Mouse (Mus musculus): Measurements from ENCODE around the gene Gm37240.

The Gm37240 gene

DNA sequence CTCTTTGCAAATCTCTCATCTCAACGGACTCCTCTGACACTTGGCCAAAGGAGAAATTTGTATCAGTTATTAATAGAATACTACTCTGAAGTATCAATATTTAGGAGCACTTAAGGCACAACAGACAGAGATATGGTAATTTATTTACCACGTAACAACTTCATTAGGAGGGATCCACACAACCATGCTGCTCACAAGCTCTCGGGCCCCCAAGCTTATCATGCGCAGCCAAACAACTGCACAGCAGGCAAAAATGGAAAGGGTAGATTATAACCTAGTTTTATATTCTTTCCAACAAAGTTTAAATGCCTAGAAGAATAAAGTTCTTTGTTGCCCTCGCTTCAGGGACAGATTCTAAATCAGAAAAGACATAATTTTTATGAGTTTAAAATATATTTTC, 207.4 kb downstream of the Gm37240 start:
- DNase-seq (ENCODE audit: low spot score in 2 of 2): no peak

GRCm38 (mm10) chr3:85679312-85679933, 207.9 kb downstream of the Gm37240 start:
- no peak for DNase-seq (ENCODE audit: low spot score in 2 of 2)

GRCm38 (mm10) chr3:85677952-85678351, 209.4 kb downstream of the Gm37240 start:
- DNase-seq (ENCODE audit: low spot score in 2 of 2): no peak

DNA sequence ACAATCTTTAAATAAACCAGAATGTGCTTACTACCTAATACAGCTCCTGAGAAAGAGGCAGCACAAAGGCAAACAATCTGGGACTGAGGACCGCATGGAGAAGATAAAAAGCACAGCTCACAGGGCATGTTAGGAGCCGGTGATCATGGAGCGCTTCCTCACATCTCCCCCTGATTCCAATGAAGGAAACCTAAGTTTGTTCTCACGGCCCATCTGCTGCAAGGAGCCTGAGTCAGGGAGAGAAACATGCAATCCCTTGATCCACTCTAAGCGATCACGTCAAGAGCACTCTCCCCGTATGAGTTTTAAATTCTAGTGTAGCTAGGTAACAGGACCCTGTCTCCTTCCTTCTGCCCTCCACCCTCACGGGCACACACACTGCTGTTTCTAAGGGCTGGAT, 210.2 kb downstream of the Gm37240 start:
- DNase-seq (ENCODE audit: low spot score in 2 of 2): no peak

- DNase-seq (ENCODE audit: low spot score in 2 of 2): no peak
Measured at GRCm38 (mm10) chr3:85669844-85670243, 217.5 kb downstream of the Gm37240 start.

GRCm38 (mm10) chr3:85667683-85668082, 219.6 kb downstream of the Gm37240 start:
- DNase-seq (ENCODE audit: low spot score in 2 of 2): no peak

GRCm38 (mm10) chr3:85666736-85667135, 220.6 kb downstream of the Gm37240 start:
- DNase-seq (ENCODE audit: low spot score in 2 of 2): no peak

DNA sequence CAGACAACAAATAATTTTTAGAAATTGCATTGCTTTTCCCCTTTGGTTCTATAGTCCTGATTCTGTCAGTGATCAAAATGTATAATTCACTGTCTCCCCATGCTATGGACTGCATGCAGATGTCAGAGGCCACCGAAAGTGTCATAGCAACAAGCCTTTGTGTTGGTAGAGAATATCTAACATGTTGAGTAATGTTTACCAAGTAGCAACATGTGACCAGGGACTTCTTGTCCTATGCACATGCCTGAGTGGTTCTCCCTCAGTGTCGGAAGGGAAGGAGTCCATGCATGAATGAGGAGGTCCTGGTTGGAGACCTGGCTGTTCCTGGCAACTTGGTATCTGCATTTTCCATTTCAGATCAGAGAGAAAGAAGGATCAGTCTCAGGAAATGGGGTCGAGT, 221.2 kb downstream of the Gm37240 start:
- no peak for DNase-seq (ENCODE audit: low spot score in 2 of 2)

DNA sequence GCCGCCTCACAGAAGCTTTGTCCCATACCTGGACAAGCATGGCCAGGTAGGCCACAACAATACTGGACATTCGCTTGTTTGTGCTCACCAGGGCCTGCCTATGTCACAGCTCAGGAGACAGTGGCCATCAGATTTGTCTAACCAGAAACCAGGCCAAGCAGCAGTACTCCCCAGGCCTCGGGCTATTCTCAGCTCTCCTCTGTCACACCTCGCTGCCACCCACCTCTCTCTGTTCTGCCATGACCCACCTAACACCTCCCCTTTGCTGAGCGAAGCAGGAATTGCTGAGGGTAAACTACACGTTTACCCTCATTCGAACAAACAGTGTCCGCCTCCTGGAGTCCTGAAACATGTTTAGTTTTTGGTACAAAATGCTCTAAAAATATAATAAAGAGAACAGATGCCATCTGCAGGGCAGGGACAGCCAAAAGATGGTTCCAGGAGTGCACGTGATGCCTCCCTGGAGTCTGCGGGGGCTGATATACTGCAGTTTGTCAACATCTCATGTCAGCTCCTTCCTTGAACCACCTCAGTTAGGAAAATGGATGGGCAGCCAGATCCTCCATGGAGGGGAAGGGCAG, 222.6 kb downstream of the Gm37240 start:
- DNase-seq (ENCODE audit: low spot score in 2 of 2): peak in 1 of 2 experiments; percentile 62

- DNase-seq (ENCODE audit: low spot score in 2 of 2): no peak
Measured at GRCm38 (mm10) chr3:85663826-85664225, 223.5 kb downstream of the Gm37240 start.

- DNase-seq (ENCODE audit: low spot score in 2 of 2): peak in 1 of 2 experiments; percentile 49
Measured at GRCm38 (mm10) chr3:85661926-85662813, 225.1 kb downstream of the Gm37240 start.

- no peak for DNase-seq (ENCODE audit: low spot score in 2 of 2)
Measured at GRCm38 (mm10) chr3:85659681-85660080, 227.6 kb downstream of the Gm37240 start.

DNA sequence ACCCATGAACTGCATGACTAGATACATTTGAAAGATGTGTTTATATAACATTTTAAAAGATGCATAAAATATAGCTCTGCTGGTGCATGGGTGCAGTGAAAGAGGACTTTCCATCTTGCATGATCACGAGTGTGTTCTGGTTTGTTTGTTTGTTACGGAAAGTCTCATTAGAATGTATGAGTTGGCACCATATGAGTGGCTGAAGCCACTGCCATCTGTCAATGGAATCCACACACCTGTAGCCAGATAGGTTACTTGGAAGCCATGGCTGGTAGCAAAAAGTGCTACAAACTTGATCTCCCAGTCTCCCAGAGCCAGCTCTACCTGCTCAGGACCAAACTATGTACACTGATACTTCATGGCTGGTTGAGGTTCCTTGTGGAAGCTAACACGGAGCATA, 231.8 kb downstream of the Gm37240 start:
- DNase-seq (ENCODE audit: low spot score in 2 of 2): no peak

DNA sequence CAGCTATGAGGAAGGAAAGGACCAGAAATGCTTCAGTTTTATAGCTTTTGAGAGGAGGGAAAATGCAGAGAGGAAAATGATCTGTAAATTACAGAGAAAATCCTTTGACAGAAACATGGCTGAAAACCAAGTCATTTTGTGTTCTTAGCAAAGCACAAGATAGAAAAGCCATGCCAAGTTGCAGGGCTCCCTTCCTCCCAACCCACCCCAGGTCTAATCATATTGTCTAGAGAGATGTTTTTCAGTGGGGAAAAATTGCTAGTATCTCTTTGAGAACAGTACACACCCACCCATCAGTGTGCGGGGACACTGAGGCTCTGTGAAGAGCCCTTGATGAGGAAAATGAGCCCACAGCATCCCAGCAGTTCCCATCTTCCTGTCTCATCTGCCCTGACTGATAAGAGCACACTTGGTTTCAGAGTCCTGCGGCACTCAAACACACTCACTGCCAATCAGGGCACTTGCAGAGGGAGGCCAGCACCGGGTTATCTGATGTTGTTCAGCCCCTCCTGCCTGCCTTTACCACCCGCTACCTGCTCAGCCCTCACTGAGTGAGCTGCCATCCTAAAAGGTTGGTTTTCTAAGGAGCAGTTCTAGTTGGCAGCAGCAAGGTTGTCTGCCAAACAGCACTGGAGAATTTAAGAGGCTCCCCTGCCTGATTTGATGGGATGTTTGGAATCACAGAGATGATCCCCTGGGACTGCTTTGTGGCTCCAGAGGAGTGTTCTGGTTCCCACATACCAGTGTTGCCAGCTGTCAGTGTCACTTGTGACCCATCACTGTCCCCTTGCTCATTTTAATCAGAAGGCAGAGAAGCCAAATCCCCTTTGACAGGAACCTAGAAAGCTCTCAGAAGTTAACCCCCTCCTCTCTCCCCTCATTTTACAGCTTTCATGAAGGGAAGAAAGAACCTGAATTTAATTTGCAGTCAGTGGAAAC, 234.3 kb downstream of the Gm37240 start:
- DNase-seq (ENCODE audit: low spot score in 2 of 2): no peak

DNA sequence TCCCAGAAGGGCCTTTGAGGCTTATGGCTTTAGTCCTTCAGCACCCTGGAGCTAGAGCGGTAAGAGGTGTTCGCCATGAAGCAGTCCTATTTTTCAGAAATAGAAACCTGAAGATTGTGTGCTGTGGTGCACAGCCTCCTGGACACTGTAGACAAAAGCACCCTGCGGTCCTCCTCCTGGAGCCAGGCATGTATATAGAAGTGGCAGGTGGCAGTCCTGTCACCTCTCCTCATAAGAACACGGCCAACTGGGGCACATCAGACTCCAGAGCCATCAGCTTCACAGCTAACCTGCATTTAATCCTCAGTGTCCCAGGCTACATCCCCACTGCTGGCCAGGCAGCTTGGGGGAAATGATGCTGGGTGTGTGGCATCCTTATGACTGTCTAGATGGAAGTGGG, 238.1 kb downstream of the Gm37240 start:
- DNase-seq (ENCODE audit: low spot score in 2 of 2): no peak

DNA sequence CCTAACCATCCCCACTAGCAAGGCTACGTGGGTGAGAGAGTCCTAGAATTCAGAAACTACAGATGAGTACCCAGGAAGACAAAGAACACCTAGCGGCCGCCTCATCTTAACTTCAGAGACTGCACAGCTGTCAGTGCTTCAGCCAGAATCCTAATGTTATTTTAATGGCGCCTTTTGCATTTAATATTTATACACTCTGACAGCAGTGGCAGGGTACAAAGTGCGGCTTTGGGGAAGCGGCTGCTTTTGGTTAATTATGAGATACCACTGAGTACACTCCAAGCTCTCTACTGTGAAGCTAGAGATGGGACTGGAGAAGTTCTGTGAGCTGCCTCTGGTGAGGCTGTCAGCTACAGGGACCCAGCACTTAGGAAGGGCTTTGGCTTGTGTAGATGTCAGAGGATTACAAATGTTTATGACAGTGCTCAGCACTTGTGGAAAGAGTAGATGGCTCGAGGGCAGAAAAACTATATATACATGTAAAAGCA, 241.8 kb downstream of the Gm37240 start:
- DNase-seq (ENCODE audit: low spot score in 2 of 2): no peak

DNA sequence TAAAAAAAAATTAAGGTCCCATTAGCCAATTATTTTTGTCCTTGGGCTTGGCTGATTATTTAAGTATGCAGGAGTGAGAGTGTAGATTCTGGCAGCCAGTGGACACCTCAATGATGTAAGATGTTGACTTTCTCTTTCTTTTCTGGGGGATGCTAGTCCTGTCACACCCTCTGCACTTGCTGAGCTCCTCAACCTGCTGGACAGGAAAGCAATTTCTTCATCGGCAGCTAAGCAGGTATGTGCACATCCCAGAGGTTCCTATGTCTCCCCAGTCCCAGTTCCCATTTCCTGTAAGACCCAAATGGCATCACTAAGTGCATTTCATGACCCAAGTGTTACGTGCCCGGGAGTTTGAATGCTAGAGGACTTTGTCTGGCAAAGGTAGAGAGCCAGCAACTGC, 242.5 kb downstream of the Gm37240 start:
- no peak for DNase-seq (ENCODE audit: low spot score in 2 of 2)

DNA sequence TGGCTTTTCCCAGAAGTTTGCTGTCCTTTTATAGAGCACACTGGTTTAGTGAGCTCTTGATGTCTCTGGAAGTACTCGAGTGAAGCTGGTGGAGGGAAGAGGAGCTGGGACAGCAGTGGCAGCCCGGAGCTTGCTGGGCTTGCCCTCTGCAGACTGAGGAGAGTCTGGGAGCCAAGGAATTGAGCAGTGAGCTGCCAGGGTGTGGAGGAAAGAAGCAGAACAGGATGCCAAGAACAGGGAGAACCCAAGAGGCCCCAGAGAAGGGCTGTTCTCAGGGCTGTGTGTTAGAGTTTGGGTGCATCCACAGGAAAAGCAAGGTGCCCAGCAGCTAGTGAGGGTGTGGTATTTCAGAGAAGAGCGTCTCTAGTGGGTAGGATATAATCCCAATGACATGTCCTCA, 245.6 kb downstream of the Gm37240 start:
- DNase-seq (ENCODE audit: low spot score in 2 of 2): no peak

DNA sequence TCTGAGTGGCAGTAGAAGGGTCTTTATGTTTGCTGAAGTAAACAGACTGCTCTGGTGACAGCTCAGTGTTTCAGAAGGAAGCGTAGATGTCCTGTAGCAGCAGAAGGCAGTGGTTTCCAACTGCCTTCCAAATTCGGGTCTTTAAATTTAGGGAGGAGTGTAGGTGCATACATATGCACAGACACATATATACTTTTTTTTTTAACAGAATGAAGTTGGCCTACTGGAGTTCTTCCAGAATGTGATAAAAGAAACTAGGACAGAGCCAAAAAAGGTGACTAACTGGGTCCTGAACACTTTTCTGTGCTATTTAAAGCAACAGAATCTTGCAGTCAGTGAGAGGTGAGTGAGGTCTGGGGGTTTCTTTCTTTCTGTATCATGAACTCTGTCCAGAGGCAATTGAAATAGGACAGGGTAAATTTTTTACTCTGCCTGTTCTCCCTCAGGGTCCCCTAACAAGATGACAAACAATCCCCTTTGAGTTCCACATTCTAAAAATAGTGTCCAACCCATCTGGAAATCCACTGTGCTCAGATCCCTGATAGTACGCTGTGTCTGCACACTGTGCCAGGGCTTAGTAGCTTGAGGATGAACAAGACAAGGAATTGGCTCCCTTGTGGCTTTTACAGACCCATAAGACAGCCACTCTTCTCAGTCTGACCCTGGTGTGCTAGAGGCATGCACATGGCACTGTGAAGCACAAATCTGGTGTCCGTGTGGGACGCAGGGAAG, 250.4 kb downstream of the Gm37240 start:
- no peak for DNase-seq (ENCODE audit: low spot score in 2 of 2)

GRCm38 (mm10) chr3:85635591-85635990, 251.7 kb downstream of the Gm37240 start:
- no peak for DNase-seq (ENCODE audit: low spot score in 2 of 2)

DNA sequence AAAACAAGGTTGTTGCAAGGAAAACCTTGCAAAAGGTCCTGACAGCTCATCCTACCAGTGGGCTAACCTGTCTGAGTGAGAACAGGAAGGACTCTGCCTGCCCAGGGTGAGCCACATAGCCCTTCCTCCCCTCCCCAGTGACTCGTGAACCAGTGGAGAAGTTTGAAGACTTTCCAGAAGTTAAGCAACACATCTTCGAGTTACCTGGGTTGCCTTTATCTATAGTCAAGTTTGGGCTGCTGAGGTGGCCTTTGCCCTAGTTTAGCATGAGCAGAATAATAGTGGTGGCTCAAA, 252.2 kb downstream of the Gm37240 start:
- no peak for DNase-seq (ENCODE audit: low spot score in 2 of 2)

Measured in frontal cortex, postnatal 14 days (tissue).